Mouse (Mus musculus) brain, adult 2 months (tissue): ENCODE results near the gene Lrrc72.

Source experiments
- DNase-seq: peaks from one replicate; pipeline ENCODE4 v3.0.0; 2011; ENCODE audit warnings: low read depth, low spot score

Lrrc72 gene

GRCm38 (mm10) chr12:36190343-36190742 is 62.9 kb downstream of the Lrrc72 start:
- no peak for DNase-seq

- DNase-seq = no peak
These were observed 63.6 kb downstream of the Lrrc72 start for GRCm38 (mm10) chr12:36189610-36190009.

- no peak for DNase-seq
These were observed 66.1 kb downstream of the Lrrc72 start for GRCm38 (mm10) chr12:36187081-36187480.

- DNase-seq = no peak
These were observed 70.6 kb downstream of the Lrrc72 start for GRCm38 (mm10) chr12:36182570-36182969.

GRCm38 (mm10) chr12:36177227-36177626 is 76.0 kb downstream of the Lrrc72 start:
- no peak for DNase-seq

- DNase-seq = no peak
These were observed 87.9 kb downstream of the Lrrc72 start for GRCm38 (mm10) chr12:36165299-36165698.

- DNase-seq = no peak
These were observed 88.9 kb downstream of the Lrrc72 start for GRCm38 (mm10) chr12:36164126-36164791.
